Mouse (Mus musculus) MEL-GATA-1-ER (cell line): ENCODE results near the gene Csn2.

Source experiments
- DNase-seq: peaks from one replicate; pipeline ENCODE4 v3.0.0-alpha.2; 2012; ENCODE audit warnings: low read depth; ENCODE audit errors: extremely low read depth

The Csn2 gene

GRCm38 (mm10) chr5:87699530-87699929 lies at the start of gene Csn2:
Gene Csn2 (minus strand): TSS chr5:87699630.
- DNase-seq = no peak

- no peak for DNase-seq
Observed at GRCm38 (mm10) chr5:87734821-87735220, 35.4 kb upstream of the Csn2 start.

GRCm38 (mm10) chr5:87705891-87706290 lies 6.5 kb upstream of the Csn2 start:
- no peak for DNase-seq

- DNase-seq = no peak
Observed at GRCm38 (mm10) chr5:87665908-87666307, 33.5 kb downstream of the Csn2 start, which contains the start of gene Csn1s1. Gene Csn1s1 (plus strand): TSS chr5:87666208.

- DNase-seq = no peak
Observed at GRCm38 (mm10) chr5:87642787-87643186, 56.6 kb downstream of the Csn2 start.
